Mouse (Mus musculus) MEL (cell line): ENCODE results near the gene Col26a1. TPM values are rescaled to one million over a fixed set of nuclear protein-coding genes. Genes with fewer than 3 reads are reported as not detected.

Experiments used
- DNase-seq: peaks from one replicate; pipeline ENCODE4 v3.0.0; 2011; ENCODE audit warnings: low read depth, low spot score
- H3K27ac ChIP-seq: 2 replicates; pipeline ENCODE4 v1.5.1; 2012; ENCODE audit warnings: low read depth, mild to moderate bottlenecking, control low read depth, low read length, moderate library complexity; ENCODE audit not compliant: control insufficient read depth
- H3K27me3 ChIP-seq, 2 experiments: fragments of 150-350 bp in 1 of 2; sonication (generic) in 1 of 2; 2 replicates each; pipeline ENCODE4 v1.6.1; 2012; ENCODE audit warnings: low read length in 2 of 2, mild to moderate bottlenecking in 2 of 2, improper control_type of control experiment in 1 of 2, moderate library complexity in 1 of 2; ENCODE audit not compliant: insufficient read depth in 2 of 2, control insufficient read depth in 1 of 2
- H3K36me3 ChIP-seq, 2 experiments: 2 replicates each; pipeline ENCODE4 v1.6.1; 2012 to 2014; ENCODE audit warnings: low read length in 2 of 2, improper control_type of control experiment in 1 of 2, inconsistent platforms in 1 of 2, mild to moderate bottlenecking in 1 of 2; ENCODE audit not compliant: insufficient read depth in 2 of 2, control insufficient read depth in 1 of 2
- H3K4me1 ChIP-seq, 2 experiments: fragments of 150-350 bp in 1 of 2; sonication (generic) in 1 of 2; 2 replicates each; pipeline ENCODE4 v1.6.1; 2012; ENCODE audit warnings: low read length in 2 of 2, improper control_type of control experiment in 1 of 2, mild to moderate bottlenecking in 1 of 2; ENCODE audit not compliant: insufficient read depth in 2 of 2, control insufficient read depth in 1 of 2
- H3K4me3 ChIP-seq, 2 experiments: fragments of 150-350 bp in 1 of 2; sonication (generic) in 1 of 2; 2 replicates each; pipeline ENCODE4 v1.5.1; 2012; ENCODE audit warnings: low read depth in 2 of 2, low read length in 2 of 2, mild to moderate bottlenecking in 2 of 2, moderate library complexity in 2 of 2, control low read depth in 1 of 2, improper control_type of control experiment in 1 of 2; ENCODE audit not compliant: control insufficient read depth in 1 of 2, insufficient read depth in 1 of 2
- H3K79me2 ChIP-seq: 2 replicates; pipeline ENCODE4 v1.6.1; 2012; ENCODE audit warnings: mild to moderate bottlenecking, low read length, moderate library complexity; ENCODE audit not compliant: control insufficient read depth, poor library complexity, insufficient read depth
- H3K9ac ChIP-seq: 2 replicates; pipeline ENCODE4 v1.6.1; 2012; ENCODE audit warnings: low read depth, mild to moderate bottlenecking, control low read depth, low read length, moderate library complexity; ENCODE audit not compliant: control insufficient read depth, poor library complexity, severe bottlenecking
- H3K9me3 ChIP-seq: fragments of 150-350 bp; sonication (generic); replicated peaks from 2 replicates; pipeline ENCODE4 v1.6.1; 2012; ENCODE audit warnings: mild to moderate bottlenecking, low read length, improper control_type of control experiment, moderate library complexity; ENCODE audit not compliant: insufficient read depth
- BHLHE40 ChIP-seq: IDR thresholded peaks from 2 replicates; pipeline ENCODE4 v1.6.1; 2012; ENCODE audit warnings: low read depth, mild to moderate bottlenecking, inconsistent platforms, low read length, improper control_type of control experiment, borderline replicate concordance
- CHD1 ChIP-seq: IDR thresholded peaks from 2 replicates; pipeline ENCODE4 v1.6.1; 2012; ENCODE audit warnings: low read depth, mild to moderate bottlenecking, inconsistent platforms, low read length, improper control_type of control experiment
- CTCF ChIP-seq, 3 experiments: IDR thresholded peaks in 2 of 3; conservative IDR thresholded peaks in 1 of 3; 2 replicates each; pipeline ENCODE4 v1.5.1; 2011 to 2012; ENCODE audit warnings: low read length in 3 of 3, low read depth in 2 of 3, mild to moderate bottlenecking in 2 of 3, improper control_type of control experiment in 1 of 3, inconsistent platforms in 1 of 3, mixed read lengths in 1 of 3, moderate library complexity in 1 of 3; ENCODE audit not compliant: control insufficient read depth in 1 of 3, insufficient read depth in 1 of 3, poor library complexity in 1 of 3, severe bottlenecking in 1 of 3
- ELF1 ChIP-seq: IDR thresholded peaks from 2 replicates; pipeline ENCODE4 v1.6.1; 2014; ENCODE audit warnings: low read depth, mild to moderate bottlenecking, inconsistent platforms, low read length, improper control_type of control experiment, moderate library complexity
- GATA1 ChIP-seq: IDR thresholded peaks from 2 replicates; pipeline ENCODE4 v1.6.1; 2011; ENCODE audit warnings: low read depth, low read length, improper control_type of control experiment
- HCFC1 ChIP-seq: IDR thresholded peaks from 2 replicates; pipeline ENCODE4 v1.6.1; 2012; ENCODE audit warnings: low read depth, mild to moderate bottlenecking, inconsistent platforms, low read length, improper control_type of control experiment, moderate library complexity
- JUND ChIP-seq: IDR thresholded peaks from 2 replicates; pipeline ENCODE4 v1.6.1; 2011; ENCODE audit warnings: low read depth, mild to moderate bottlenecking, improper control_type of control experiment, low read length
- MAFK ChIP-seq: IDR thresholded peaks from 2 replicates; pipeline ENCODE4 v1.6.1; 2011; ENCODE audit warnings: low read depth, mild to moderate bottlenecking, low read length, improper control_type of control experiment, borderline replicate concordance
- MAX ChIP-seq: IDR thresholded peaks from 2 replicates; pipeline ENCODE4 v1.6.1; 2011; ENCODE audit warnings: low read length, improper control_type of control experiment
- MYB ChIP-seq: IDR thresholded peaks from 2 replicates; pipeline ENCODE4 v1.6.1; 2011; ENCODE audit warnings: mild to moderate bottlenecking, low read depth, low read length, improper control_type of control experiment
- POLR2A ChIP-seq, 2 experiments: IDR thresholded peaks; 2 replicates each; pipeline ENCODE4 v1.6.1; 2011 to 2012; ENCODE audit warnings: low read length in 2 of 2, mild to moderate bottlenecking in 2 of 2, control low read depth in 1 of 2, improper control_type of control experiment in 1 of 2, low read depth in 1 of 2, moderate library complexity in 1 of 2; ENCODE audit not compliant: control insufficient read depth in 1 of 2, insufficient read depth in 1 of 2, poor library complexity in 1 of 2
- POLR2AphosphoS2 ChIP-seq: IDR thresholded peaks from 2 replicates; pipeline ENCODE4 v1.6.1; 2011; ENCODE audit warnings: low read length, improper control_type of control experiment
- RAD21 ChIP-seq: IDR thresholded peaks from 2 replicates; pipeline ENCODE4 v1.6.1; 2011; ENCODE audit warnings: mild to moderate bottlenecking, low read depth, low read length, improper control_type of control experiment
- SMC3 ChIP-seq: IDR thresholded peaks from 2 replicates; pipeline ENCODE4 v1.6.1; 2011; ENCODE audit warnings: low read depth, low read length, improper control_type of control experiment
- UBTF ChIP-seq: IDR thresholded peaks from 2 replicates; pipeline ENCODE4 v1.6.1; 2012; ENCODE audit warnings: low read depth, mild to moderate bottlenecking, inconsistent platforms, low read length, improper control_type of control experiment, moderate library complexity, borderline replicate concordance; ENCODE audit not compliant: insufficient read depth
- polyA plus RNA-seq, 2 experiments: library from polyadenylated mRNA; stranded (reverse) in 1 of 2; unstranded in 1 of 2; fragments of >175 nt in 1 of 2; fragments of >200 nt in 1 of 2; gene quantifications; 2 replicates each; pipeline versions ENCODE4 v1.2.1 to v1.2.4; 2012; ENCODE audit warnings: low replicate concordance in 2 of 2, low read depth in 1 of 2; ENCODE audit not compliant: insufficient read length in 2 of 2, insufficient read depth in 1 of 2, missing spikeins in 1 of 2
- total RNA-seq: library from RNA; depleted of rRNA; stranded (reverse); fragments of 300-350 nt; gene quantifications from 2 replicates; pipeline ENCODE4 v1.2.3, GENCODE M21; 2012

Gene Col26a1
- total and polyA plus RNA-seq, 3 experiments = not detected

DNA sequence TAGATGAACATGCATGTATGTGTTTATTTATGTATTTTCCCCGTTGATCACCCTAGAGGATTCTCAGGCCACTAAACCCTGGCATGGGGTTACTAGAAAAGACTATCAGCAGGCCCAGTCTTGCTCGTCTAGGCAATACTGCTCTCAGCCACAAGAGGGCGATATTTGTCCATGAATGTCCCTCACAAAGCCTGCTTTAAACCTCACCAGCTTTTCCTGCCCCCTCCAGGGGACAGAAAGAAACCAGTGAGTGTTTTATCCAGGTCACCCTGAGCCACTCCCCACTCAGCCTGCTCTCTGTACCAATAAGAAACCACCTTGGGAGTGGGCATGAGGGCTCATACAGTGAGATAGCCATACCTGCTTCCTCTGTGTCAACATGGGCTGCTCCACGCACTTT, 46.1 kb upstream of the Col26a1 start:
- Histone ChIP-seq H3K36me3 (peaks cover 0 to 1% of the 10 kb centered on the region in 2 experiments; a peak in 2 of 4 replicates), H3K79me2 (no peaks in the 10 kb centered on the region), H3K27ac (no peak overlapping the region), H3K4me1 (no peaks in the 10 kb centered on the region), H3K4me3 (no peak overlapping the region), H3K27me3 (no peaks in the 10 kb centered on the region), H3K9ac (no peak overlapping the region), H3K9me3 (no peaks in the 10 kb centered on the region)
- TF ChIP-seq CTCF (IDR thresholded peaks at IDR 0.05 in 2 of 3, conservative IDR thresholded peaks at IDR 0.05 in 1 of 3; ENCODE audit: control insufficient read depth in 1 of 3, insufficient read depth in 1 of 3, low read depth in 2 of 3, low read length in 3 of 3, poor library complexity in 1 of 3, severe bottlenecking in 1 of 3) (peak; percentile 65 to 78 (median 69)), ELF1 (no peak), SMC3 (peak; percentile 49), RAD21 (peak; percentile 51)
- DNase-seq = peak; percentile 81

DNA sequence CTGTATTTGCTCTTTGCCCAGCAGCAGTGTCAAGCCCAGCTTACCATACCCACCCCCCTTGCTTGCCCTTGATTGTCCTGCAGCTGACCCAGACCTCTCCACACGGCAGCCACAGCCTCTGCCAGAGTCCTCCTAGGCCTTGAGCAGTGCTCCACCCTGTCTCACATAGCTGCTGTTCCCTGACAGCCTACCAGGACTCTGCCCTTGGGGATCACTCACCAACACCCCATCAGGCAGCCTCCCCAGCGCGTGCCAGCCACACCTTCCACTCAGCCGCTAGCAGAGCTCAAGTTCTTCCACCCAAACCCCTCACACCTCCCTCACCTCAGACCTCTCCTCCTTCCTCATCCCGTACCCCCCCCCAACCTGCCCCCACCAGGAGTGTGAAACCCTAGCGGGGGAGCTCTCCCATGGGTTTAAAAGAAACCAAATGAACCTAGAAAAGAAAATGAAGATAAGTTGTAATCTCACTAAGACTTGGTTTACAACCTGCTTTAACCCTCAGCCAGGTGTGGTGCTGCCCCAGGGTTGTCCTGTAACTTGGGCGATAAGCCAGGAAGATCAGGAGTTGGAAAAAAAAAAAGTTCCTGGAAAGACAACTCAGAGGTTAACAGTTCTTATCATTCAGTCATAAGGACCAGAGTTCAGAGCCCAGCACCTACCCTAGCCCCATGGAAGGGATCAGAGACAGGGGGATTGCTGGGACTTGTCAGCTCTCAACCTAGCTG, 40.9 kb upstream of the Col26a1 start:
- Histone ChIP-seq H3K79me2 (peaks cover 11% of the 10 kb centered on the region), H3K4me1 (peaks cover 2 to 3% of the 10 kb centered on the region in 2 experiments; a peak in 2 of 4 replicates), H3K9ac (no peak overlapping the region), H3K27me3 (no peaks in the 10 kb centered on the region), H3K4me3 (no peak overlapping the region)
- DNase-seq = no peak
- TF ChIP-seq MAFK = no peak
- no peak for TF ChIP-seq JUND
- no peak for TF ChIP-seq MYB
- TF ChIP-seq POLR2AphosphoS2 = no peak
- no peak for TF ChIP-seq HCFC1
- no peak for TF ChIP-seq POLR2A (IDR thresholded peaks at IDR 0.05; ENCODE audit: control insufficient read depth in 1 of 2, insufficient read depth in 1 of 2, low read depth in 1 of 2, low read length in 2 of 2, poor library complexity in 1 of 2)
- no peak for TF ChIP-seq MAX
- no peak for TF ChIP-seq GATA1
- TF ChIP-seq BHLHE40 = no peak
- TF ChIP-seq ELF1 = no peak
- TF ChIP-seq UBTF = no peak
- TF ChIP-seq CHD1 = no peak
- TF ChIP-seq, all 39 proteins: peak for 0
- Histone ChIP-seq H3K9me3 (no peaks in the 10 kb centered on the region), H3K27ac (no peak overlapping the region), H3K36me3 (no peaks in the 10 kb centered on the region; a peak in 1 of 4 replicates)
